Mouse (Mus musculus) midbrain, embryonic 15.5 days (tissue): Measurements from ENCODE around the gene Ip6k2. TPM values are rescaled to one million over a fixed set of nuclear protein-coding genes. Genes with fewer than 3 reads are reported as not detected.

Source experiments
- ATAC-seq: fragments of 200-750 bp; cut with Nextera tagmentation; replicated peaks from 2 replicates; pipeline ENCODE4 v1.8.0; 2017; ENCODE audit warnings: moderate TSS enrichment
- H3K27ac ChIP-seq: fragments of 300-500 bp; sonication (generic); 2 replicates; pipeline ENCODE4 v1.5.1; 2015; ENCODE audit warnings: mild to moderate bottlenecking, inconsistent platforms
- H3K27me3 ChIP-seq: fragments of 300-500 bp; sonication (generic); replicated peaks from 2 replicates; pipeline ENCODE4 v1.6.1; 2015; ENCODE audit warnings: inconsistent platforms
- H3K36me3 ChIP-seq: fragments of 300-500 bp; sonication (generic); replicated peaks from 2 replicates; pipeline ENCODE4 v1.6.1; 2015; ENCODE audit warnings: inconsistent platforms
- H3K4me1 ChIP-seq: fragments of 300-500 bp; sonication (generic); 2 replicates; pipeline ENCODE4 v1.6.1; 2015; ENCODE audit warnings: inconsistent platforms
- H3K4me2 ChIP-seq: fragments of 300-500 bp; sonication (generic); 2 replicates; pipeline ENCODE4 v1.6.1; 2015; ENCODE audit warnings: inconsistent platforms, mild to moderate bottlenecking, moderate library complexity
- H3K4me3 ChIP-seq: fragments of 300-500 bp; sonication (generic); 2 replicates; pipeline ENCODE4 v1.5.1; 2015; ENCODE audit warnings: mild to moderate bottlenecking, inconsistent platforms
- H3K9ac ChIP-seq: fragments of 300-500 bp; sonication (generic); 2 replicates; pipeline ENCODE4 v1.6.1; 2015; ENCODE audit warnings: mild to moderate bottlenecking, inconsistent platforms
- H3K9me3 ChIP-seq: fragments of 300-500 bp; sonication (generic); 2 replicates; pipeline ENCODE4 v1.6.1; 2016; ENCODE audit warnings: inconsistent platforms
- WGBS: fragments of 180-500 bp; shearing (Covaris S2); methylation state at CpG from one replicate; pipeline ENCODE4 v1.1.7; 2015; ENCODE audit warnings: mixed read lengths; 5-methylcytosine and 5-hydroxymethylcytosine counted together
- polyA plus RNA-seq: library from polyadenylated mRNA; unstranded; fragments of >200 nt; fragmentation: Nextera tagmentation; extraction: Ambion mirVana; gene quantifications from 2 replicates; pipeline ENCODE4 v1.2.1, GENCODE M21; 2015

Gene Ip6k2
- polyA plus RNA-seq, 1 experiment from 2014 or later = 239 TPM

DNA sequence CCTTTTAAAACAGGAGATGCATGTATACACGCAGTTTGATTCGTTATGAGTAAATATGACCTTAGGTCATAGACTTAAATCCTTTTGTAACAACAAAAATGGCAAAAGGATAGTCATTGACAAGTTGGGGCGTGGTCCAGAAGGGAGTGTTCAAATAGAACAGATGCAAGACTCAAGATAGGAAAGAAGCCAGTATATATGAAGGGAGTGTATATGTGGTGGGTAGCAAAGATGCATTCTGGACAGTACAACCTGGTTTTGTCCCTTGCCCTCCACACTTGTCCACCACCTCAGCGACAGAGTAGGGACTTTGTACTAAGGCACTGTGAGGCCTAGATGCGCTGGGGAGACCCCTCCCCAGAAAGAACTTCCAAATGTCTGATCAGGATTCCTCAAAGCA, 24.1 kb downstream of the Ip6k2 start:
- Histone ChIP-seq H3K4me3 (peak overlapping the region; percentile 72; the same call in 1 of the 2 replicates), H3K9me3 (no peaks in the 10 kb centered on the region), H3K4me2 (no peak overlapping the region), H3K4me1 (peaks cover 18% of the 10 kb centered on the region), H3K27me3 (no peaks in the 10 kb centered on the region), H3K9ac (no peak overlapping the region), H3K36me3 (peaks cover 48% of the 10 kb centered on the region), H3K27ac (0 out of 2 replicates have a peak overlapping the region, but pooled peaks have one; percentile 79)
- 74% methylated on average over 5 of the region's 5 CpGs for WGBS
- ATAC-seq = peak; percentile 37

DNA sequence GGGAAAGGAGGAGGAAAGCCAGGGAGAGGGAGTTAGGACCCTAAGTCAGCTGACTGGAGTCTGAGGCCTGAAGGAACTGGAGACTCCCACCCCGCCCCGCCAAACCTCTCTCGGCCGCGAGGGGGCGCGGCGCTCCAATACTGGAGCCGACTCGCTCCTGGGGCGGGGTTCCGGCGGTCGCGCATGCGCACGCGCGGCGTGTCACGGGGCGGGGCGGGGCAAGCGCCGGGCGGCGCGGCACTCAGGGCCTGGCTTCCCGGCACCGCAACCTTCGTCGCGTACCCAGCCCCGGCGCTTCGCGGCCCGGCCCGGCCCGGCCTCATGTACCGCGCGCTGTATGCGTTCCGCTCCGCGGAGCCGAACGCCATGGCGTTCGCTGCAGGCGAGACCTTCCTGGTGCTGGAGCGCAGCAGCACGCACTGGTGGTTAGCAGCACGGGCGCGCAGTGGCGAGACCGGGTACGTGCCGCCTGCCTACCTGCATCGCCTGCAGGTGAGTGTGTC, 24.6 kb downstream of the Ip6k2 start, which contains the start of gene Nckipsd:
Gene Nckipsd (plus strand): TSS at position 206 of the 503 bp plus-strand sequence.
- under 1% methylated on average over 62 of the region's 62 CpGs for WGBS
- H3K9me3 ChIP-seq = no peaks in the 10 kb centered on the region
- H3K27me3 ChIP-seq = no peaks in the 10 kb centered on the region
- H3K36me3 ChIP-seq = peaks cover 48% of the 10 kb centered on the region
- peaks cover 18% of the 10 kb centered on the region for H3K4me1 ChIP-seq
- peak within 1 kb of the TSS; percentile 90 for H3K4me2 ChIP-seq
- H3K27ac ChIP-seq = peak within 1 kb of the TSS; percentile 79
- peak within 1 kb of the TSS; percentile 92 for H3K9ac ChIP-seq
- peak; percentile 88 for ATAC-seq
- peak within 1 kb of the TSS; percentile 72 for H3K4me3 ChIP-seq

DNA sequence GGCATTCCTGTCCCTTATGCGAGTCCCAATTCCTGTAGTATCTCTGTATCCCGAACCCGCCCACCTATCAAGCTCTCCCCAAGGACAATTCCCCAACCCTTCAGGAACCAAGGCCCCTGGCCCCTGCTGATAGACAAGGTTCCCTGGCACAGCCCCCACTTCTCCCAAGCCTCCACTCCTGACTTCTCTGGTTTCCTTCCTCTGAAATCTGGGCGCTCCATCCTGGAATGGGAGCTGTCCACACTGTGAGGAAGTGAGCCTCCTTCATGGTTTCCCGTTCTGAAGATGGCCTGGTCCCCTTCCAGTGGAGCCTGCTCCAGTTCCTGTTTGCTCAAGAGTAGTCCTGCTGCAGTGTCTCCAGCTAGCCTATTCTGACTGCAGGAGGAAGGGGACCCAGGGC, 25.6 kb downstream of the Ip6k2 start:
- Histone ChIP-seq H3K9ac (peak overlapping the region; percentile 92; the same call in 1 of the 2 replicates), H3K4me3 (peak overlapping the region; percentile 72), H3K4me2 (peak overlapping the region; percentile 90), H3K27ac (no peak overlapping the region), H3K9me3 (no peaks in the 10 kb centered on the region), H3K36me3 (peaks cover 43% of the 10 kb centered on the region), H3K27me3 (no peaks in the 10 kb centered on the region), H3K4me1 (peaks cover 18% of the 10 kb centered on the region)
- 69% methylated on average over 5 of the region's 5 CpGs for WGBS
- no peak for ATAC-seq

DNA sequence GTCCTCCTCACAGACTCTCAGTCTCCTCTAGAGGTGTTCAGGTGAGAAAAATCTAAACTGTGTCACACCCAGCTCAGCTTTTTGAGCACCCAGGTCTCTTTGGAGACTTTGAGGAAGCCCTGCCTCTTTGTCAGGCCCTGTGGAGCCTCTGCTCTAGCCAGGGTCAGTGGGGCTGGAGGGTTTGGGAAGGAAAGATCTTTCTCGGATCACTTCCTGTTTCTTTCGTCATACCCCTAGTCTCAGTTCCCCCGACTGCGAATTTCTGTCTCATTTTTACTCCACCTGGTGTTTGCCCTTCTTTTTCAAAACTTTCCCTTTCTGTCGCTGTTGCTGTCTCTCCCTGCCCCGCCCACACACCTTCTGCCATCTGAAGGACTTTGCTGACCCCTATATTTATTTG, 26.1 kb downstream of the Ip6k2 start:
- Histone ChIP-seq H3K4me1 (peaks cover 18% of the 10 kb centered on the region), H3K9ac (no peak overlapping the region), H3K27me3 (no peaks in the 10 kb centered on the region), H3K27ac (no peak overlapping the region), H3K4me3 (no peak overlapping the region), H3K9me3 (no peaks in the 10 kb centered on the region), H3K36me3 (peaks cover 43% of the 10 kb centered on the region), H3K4me2 (peak overlapping the region; percentile 90)
- WGBS = 87% methylated on average over 6 of the region's 6 CpGs
- ATAC-seq = no peak

DNA sequence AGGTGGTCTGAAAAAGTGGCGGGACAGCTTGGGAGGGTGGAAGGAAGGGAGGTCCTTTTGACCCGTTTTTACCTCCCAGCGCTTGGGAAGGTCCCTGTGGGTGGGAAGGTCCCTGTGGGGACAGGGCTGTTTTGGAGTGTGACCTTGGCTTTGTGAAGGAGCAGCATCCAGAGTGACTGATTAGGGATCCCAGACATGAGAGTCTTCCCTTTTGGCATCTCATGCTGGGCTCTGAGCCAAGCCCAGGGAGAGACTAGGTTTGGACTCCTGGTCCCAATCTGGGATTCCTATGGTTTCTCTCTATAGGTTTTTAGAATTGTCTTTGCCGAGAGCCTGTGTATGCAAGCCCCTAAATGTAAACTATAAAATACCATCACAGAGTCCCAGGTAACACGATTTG, 26.9 kb downstream of the Ip6k2 start:
- no peak for ATAC-seq

DNA sequence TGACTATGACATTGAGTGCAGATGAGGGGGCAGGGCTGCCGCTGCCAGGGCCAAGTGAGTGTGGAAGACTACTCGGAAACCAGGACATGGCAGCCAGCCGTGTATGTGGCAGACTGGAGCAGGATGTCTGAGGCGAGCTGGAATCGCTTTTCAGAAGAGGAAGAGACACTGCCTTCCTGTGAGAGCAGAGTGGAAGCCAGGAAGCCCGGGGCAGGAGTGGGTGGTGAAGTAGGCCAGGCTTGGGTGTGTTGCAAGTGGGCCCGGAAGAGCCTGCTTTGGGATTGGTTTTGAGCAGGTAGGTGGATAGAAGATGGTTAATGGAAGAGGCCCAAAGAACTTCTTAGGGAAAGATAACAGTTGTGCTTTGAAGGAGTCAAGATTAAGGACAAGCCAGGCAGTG, 32.0 kb downstream of the Ip6k2 start:
- Histone ChIP-seq H3K9me3 (no peaks in the 10 kb centered on the region), H3K36me3 (peaks cover 43% of the 10 kb centered on the region), H3K9ac (no peak overlapping the region), H3K4me2 (no peak overlapping the region), H3K4me1 (0 out of 2 replicates have a peak, but pooled peaks cover 3% of the 10 kb centered on the region), H3K4me3 (no peak overlapping the region), H3K27ac (no peak overlapping the region), H3K27me3 (no peaks in the 10 kb centered on the region)
- ATAC-seq = no peak
- 92% methylated on average over 7 of the region's 7 CpGs for WGBS

More for the DNA sequence above, 26.9 kb downstream of the Ip6k2 start:
- Histone ChIP-seq H3K4me1 (peaks cover 18% of the 10 kb centered on the region), H3K9ac (no peak overlapping the region), H3K4me2 (no peak overlapping the region), H3K27me3 (no peaks in the 10 kb centered on the region), H3K4me3 (no peak overlapping the region), H3K27ac (no peak overlapping the region), H3K36me3 (peaks cover 44% of the 10 kb centered on the region), H3K9me3 (no peaks in the 10 kb centered on the region)
- 84% methylated on average over 5 of the region's 5 CpGs for WGBS

DNA sequence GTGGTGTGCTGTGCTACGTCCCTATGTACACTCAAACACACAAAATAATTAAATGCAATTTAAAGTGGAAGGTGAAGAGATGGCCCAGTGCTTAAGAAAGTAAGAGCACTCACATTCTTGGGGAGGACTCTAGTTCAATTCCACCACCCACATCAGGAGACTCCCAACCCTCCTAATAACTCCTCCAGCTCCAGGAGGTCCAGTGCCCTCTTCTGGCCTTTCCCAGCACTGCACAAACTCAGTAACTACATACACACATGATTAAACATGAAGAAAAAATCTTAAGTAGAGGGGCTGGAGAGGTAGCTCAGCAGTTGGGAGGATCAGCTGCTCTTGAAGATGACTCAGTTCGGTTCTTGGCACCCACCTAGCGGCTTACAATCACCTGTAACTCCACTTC, 35.9 kb downstream of the Ip6k2 start:
- Histone ChIP-seq H3K9ac (no peak overlapping the region), H3K4me3 (no peak overlapping the region), H3K36me3 (peaks cover 29% of the 10 kb centered on the region), H3K27me3 (no peaks in the 10 kb centered on the region), H3K4me2 (no peak overlapping the region), H3K9me3 (no peaks in the 10 kb centered on the region), H3K27ac (no peak overlapping the region), H3K4me1 (peaks cover 10% of the 10 kb centered on the region)
- 50% methylated on average over 3 of the region's 3 CpGs for WGBS
- no peak for ATAC-seq

DNA sequence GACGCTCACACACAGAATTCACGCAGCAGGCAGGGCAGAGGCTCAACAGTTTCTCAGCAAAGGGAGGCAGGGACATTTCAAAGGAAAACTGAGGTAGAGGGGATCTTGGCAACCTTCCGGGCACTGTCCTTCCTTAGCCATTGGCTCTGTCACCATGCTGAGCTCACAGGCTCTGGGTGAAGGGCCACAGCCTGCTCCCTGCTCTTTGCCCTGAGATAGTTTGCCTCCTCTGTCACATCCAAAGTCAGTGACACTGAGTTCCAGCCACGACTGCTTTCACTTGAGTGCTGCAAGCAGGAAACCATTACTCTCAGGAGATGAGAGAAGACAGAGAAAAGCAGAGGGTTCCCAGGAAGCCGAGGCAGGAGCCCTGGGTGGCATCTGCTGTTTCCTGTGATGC, 36.5 kb downstream of the Ip6k2 start:
- H3K27me3 ChIP-seq = no peaks in the 10 kb centered on the region
- H3K9ac ChIP-seq = no peak overlapping the region
- H3K4me2 ChIP-seq = no peak overlapping the region
- 70% methylated on average over 5 of the region's 5 CpGs for WGBS
- H3K36me3 ChIP-seq = peaks cover 23% of the 10 kb centered on the region
- no peak for ATAC-seq
- no peak overlapping the region for H3K27ac ChIP-seq
- H3K4me3 ChIP-seq = no peak overlapping the region
- H3K4me1 ChIP-seq = peaks cover 10% of the 10 kb centered on the region
- no peaks in the 10 kb centered on the region for H3K9me3 ChIP-seq

DNA sequence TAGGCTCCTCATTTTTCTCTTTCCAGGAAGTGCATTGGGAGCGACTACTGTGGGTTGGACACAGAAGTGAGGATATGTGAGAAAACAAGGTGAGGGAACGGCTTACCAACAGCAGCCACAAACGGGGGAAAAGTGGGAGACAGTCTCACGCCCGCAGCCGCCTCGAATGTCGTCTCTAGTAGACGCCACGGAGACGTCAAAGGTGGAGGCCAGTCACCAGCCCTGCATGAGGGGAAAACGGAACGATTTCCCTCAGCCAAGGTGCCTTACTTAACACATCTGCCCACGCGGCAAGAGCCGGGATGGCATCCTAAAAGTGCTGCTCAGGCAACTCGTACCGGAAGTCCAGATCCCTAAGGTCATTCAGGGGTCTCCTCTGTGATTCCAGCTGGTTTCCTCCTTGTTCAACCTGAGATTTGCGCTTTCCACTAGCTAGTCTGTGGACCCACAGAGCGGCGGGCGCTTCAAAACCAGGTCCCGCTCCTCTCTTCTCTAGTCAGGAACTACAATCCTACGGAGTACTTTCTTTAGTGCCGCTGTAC, 40.6 kb downstream of the Ip6k2 start:
- Histone ChIP-seq H3K36me3 (peaks cover 13% of the 10 kb centered on the region; the same call in 1 of the 2 replicates), H3K27ac (peak overlapping the region; percentile 89), H3K4me3 (peak overlapping the region; percentile 68), H3K9ac (peak overlapping the region; percentile 47), H3K27me3 (peaks cover 8% of the 10 kb centered on the region), H3K9me3 (no peaks in the 10 kb centered on the region), H3K4me1 (peaks cover 32% of the 10 kb centered on the region), H3K4me2 (peak overlapping the region; percentile 91)
- ATAC-seq = no peak
- whole genome bisulfite sequencing = 4% methylated on average over 25 of the region's 25 CpGs

DNA sequence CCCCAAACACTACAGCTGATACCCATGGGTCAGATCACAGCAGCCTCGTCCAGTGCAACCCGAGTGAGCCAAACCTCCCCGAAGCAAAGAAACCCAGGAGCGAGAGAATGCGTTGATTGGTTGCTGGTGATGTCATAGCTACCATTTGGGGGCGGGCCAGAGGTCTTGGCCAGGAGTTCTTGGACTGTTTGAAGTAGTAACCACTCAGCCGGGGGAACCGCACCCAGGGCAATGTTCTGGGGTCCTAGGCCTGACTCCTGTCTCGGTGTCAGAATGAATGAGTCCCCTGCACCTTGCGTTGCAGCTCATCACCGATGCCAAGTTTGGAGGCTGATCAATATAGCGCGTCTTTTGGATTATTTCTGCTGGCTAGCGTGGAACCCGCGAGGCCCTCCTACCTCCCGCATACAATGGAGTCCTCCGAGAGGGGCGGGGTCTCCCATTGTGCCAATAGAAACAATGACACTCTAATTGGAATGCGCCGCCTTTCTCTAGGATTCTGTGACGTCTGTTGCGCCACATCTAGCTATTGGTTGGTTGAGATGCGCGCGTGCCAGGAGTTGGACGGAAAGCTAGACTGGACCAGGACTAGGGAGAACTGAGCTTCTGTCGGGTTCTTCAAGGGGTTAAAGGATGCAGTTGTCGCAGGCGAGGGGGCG, 41.3 kb downstream of the Ip6k2 start:
- Histone ChIP-seq H3K27ac (peak overlapping the region; percentile 89), H3K27me3 (peaks cover 8% of the 10 kb centered on the region), H3K9ac (peak overlapping the region; percentile 78), H3K4me1 (peaks cover 37% of the 10 kb centered on the region), H3K36me3 (peaks cover 14% of the 10 kb centered on the region; the same call in 1 of the 2 replicates), H3K9me3 (no peaks in the 10 kb centered on the region), H3K4me2 (peak overlapping the region; percentile 91), H3K4me3 (peak overlapping the region; percentile 68)
- peak; percentile 92 for ATAC-seq
- 0% methylated on average over 31 of the region's 31 CpGs for WGBS

DNA sequence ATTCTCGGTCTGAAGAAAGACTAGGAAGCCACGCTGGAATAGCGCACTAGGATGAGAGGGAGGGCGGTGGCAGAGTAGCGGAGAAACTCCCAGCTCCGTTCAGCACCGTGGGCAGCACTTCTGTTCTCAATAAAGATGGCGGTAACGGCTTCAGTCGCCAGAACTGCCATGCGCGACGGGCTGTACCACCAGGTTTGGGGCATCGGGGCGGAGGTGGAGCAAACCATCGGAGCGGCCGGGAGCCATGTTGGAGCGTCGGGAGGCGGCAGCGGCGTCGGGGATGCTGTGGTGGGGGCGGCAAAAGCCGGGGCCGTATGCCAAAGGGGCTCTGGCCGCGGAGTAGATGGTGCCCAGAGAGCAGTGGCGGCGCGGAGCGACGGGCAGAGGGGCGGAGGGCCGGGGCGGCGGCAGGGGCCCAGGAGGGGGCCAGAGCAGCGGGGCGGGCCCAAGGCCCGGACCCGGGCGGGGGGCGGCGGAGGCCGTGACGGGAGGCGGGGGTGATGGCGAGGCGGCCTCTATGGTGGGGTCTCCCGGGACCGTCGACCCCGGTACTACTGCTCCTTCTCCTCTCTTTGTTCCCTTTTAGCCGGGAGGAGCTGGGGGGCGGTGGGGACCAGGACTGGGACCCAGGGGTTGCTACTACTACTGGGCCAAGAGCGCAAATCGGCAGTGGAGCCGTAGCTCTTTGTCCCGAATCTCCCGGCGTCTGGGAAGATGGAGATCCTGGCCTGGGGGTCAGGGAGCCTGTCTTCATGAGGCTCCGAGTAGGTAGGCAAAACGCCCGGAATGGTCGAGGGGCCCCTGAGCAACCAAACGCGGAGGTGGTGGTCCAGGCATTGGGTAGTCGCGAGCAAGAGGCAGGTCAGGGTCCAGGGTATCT, 42.5 kb downstream of the Ip6k2 start, which contains the start of gene Celsr3:
Gene Celsr3 (plus strand): TSS at position 501 of the 880 bp plus-strand sequence.
- Histone ChIP-seq H3K9me3 (no peaks in the 10 kb centered on the region), H3K4me3 (peak within 1 kb of the TSS; percentile 68), H3K4me2 (peak within 1 kb of the TSS; percentile 91), H3K27me3 (peaks cover 8% of the 10 kb centered on the region), H3K4me1 (peaks cover 49% of the 10 kb centered on the region), H3K27ac (peak within 1 kb of the TSS; percentile 89), H3K9ac (peak within 1 kb of the TSS; percentile 78), H3K36me3 (peaks cover 14% of the 10 kb centered on the region; the same call in 1 of the 2 replicates)
- WGBS = under 1% methylated on average over 58 of the region's 70 CpGs
- peak; percentile 82 for ATAC-seq
